Mouse (Mus musculus) olfactory bulb, adult 2 months (tissue): ENCODE measurements around the gene Gm10401. TPM values are rescaled to one million over a fixed set of nuclear protein-coding genes. Genes with fewer than 3 reads are reported as not detected.

Source experiments
- H3K27ac ChIP-seq: fragments of 200-500 bp; 2 replicates; pipeline ENCODE4 v1.5.1; 2012; ENCODE audit warnings: low read depth, low read length; ENCODE audit not compliant: insufficient read depth
- H3K4me1 ChIP-seq: fragments of 200-500 bp; 2 replicates; pipeline ENCODE4 v1.6.1; 2012; ENCODE audit warnings: low read length; ENCODE audit not compliant: control insufficient read depth, insufficient read depth
- H3K4me3 ChIP-seq: fragments of 200-500 bp; 2 replicates; pipeline ENCODE4 v1.5.1; 2012; ENCODE audit warnings: mild to moderate bottlenecking, low read depth, low read length, moderate library complexity; ENCODE audit not compliant: insufficient read depth
- CTCF ChIP-seq: fragments of 200-500 bp; IDR thresholded peaks from 2 replicates; pipeline ENCODE4 v1.5.1; 2012; ENCODE audit warnings: low read depth, mild to moderate bottlenecking, low read length, moderate library complexity; ENCODE audit not compliant: insufficient read depth
- POLR2A ChIP-seq: fragments of 200-500 bp; IDR thresholded peaks from 2 replicates; pipeline ENCODE4 v1.6.1; 2012; ENCODE audit warnings: mild to moderate bottlenecking, low read depth, low read length, moderate library complexity; ENCODE audit not compliant: insufficient read depth
- WGBS: fragments of 180-500 bp; shearing (Covaris S2); methylation state at CpG from one replicate; pipeline ENCODE4 v1.1.7; 2018; 5-methylcytosine and 5-hydroxymethylcytosine counted together
- polyA plus RNA-seq: library from polyadenylated mRNA; stranded (reverse); fragments of >200 nt; gene quantifications from 2 replicates; pipeline ENCODE4 v1.2.4, GENCODE M21; 2012; ENCODE audit warnings: low replicate concordance; ENCODE audit not compliant: missing spikeins, insufficient read depth, insufficient read length

The Gm10401 gene
- polyA plus RNA-seq, 1 experiment = not detected

- H3K4me1 ChIP-seq = peaks cover 10% of the 10 kb centered on the region
- 83% methylated on average over 6 of the region's 6 CpGs for WGBS
- H3K4me3 ChIP-seq = no peak overlapping the region
- no peak for TF ChIP-seq POLR2A
- no peak for TF ChIP-seq CTCF
- H3K27ac ChIP-seq = no peak overlapping the region
Observed at GRCm38 (mm10) chr5:115100473-115100872, 2.4 kb upstream of the Gm10401 start.

GRCm38 (mm10) chr5:115099991-115100390, 1.9 kb upstream of the Gm10401 start:
- WGBS = 83% methylated on average over 9 of the region's 9 CpGs
- Histone ChIP-seq H3K27ac (no peak overlapping the region), H3K4me1 (peaks cover 10% of the 10 kb centered on the region), H3K4me3 (no peak overlapping the region)
- no peak for TF ChIP-seq POLR2A
- TF ChIP-seq CTCF = no peak

GRCm38 (mm10) chr5:115099530-115099929, 1.4 kb upstream of the Gm10401 start:
- TF ChIP-seq POLR2A (no peak), CTCF (no peak)
- Histone ChIP-seq H3K27ac (no peak overlapping the region), H3K4me1 (peaks cover 10% of the 10 kb centered on the region), H3K4me3 (no peak overlapping the region)
- WGBS = 53% methylated on average over 5 of the region's 5 CpGs

GRCm38 (mm10) chr5:115091776-115092175, 6.3 kb downstream of the Gm10401 start:
- Histone ChIP-seq H3K27ac (no peak overlapping the region), H3K4me3 (no peak overlapping the region), H3K4me1 (peaks cover 4% of the 10 kb centered on the region)
- WGBS = 83% methylated on average over 6 of the region's 6 CpGs
- TF ChIP-seq POLR2A = no peak
- no peak for TF ChIP-seq CTCF

- no peak for TF ChIP-seq POLR2A
- TF ChIP-seq CTCF = no peak
- WGBS = 77% methylated on average over 3 of the region's 3 CpGs
- Histone ChIP-seq H3K4me1 (peaks cover 4% of the 10 kb centered on the region), H3K27ac (no peak overlapping the region), H3K4me3 (no peak overlapping the region)
Observed at GRCm38 (mm10) chr5:115091015-115091414, 7.1 kb downstream of the Gm10401 start.

GRCm38 (mm10) chr5:115089592-115090268, 8.4 kb downstream of the Gm10401 start:
- WGBS = 92% methylated on average over 5 of the region's 5 CpGs
- TF ChIP-seq CTCF (no peak), POLR2A (no peak)
- H3K4me1 ChIP-seq = peaks cover 4% of the 10 kb centered on the region
- H3K4me3 ChIP-seq = no peak overlapping the region
- H3K27ac ChIP-seq = no peak overlapping the region

- WGBS = 94% methylated on average over 2 of the region's 2 CpGs
- no peak for TF ChIP-seq POLR2A
- TF ChIP-seq CTCF = no peak
- H3K4me1 ChIP-seq = no peaks in the 10 kb centered on the region
- H3K4me3 ChIP-seq = no peak overlapping the region
- H3K27ac ChIP-seq = no peak overlapping the region
Observed at GRCm38 (mm10) chr5:115085675-115086074, 12.4 kb downstream of the Gm10401 start.

GRCm38 (mm10) chr5:115083492-115083891, 14.6 kb downstream of the Gm10401 start:
- Histone ChIP-seq H3K4me3 (no peak overlapping the region), H3K4me1 (no peaks in the 10 kb centered on the region), H3K27ac (no peak overlapping the region)
- 83% methylated on average over 6 of the region's 6 CpGs for WGBS
- TF ChIP-seq POLR2A = no peak
- no peak for TF ChIP-seq CTCF

- no peaks in the 10 kb centered on the region for H3K4me1 ChIP-seq
- H3K4me3 ChIP-seq = no peak overlapping the region
- no peak overlapping the region for H3K27ac ChIP-seq
- TF ChIP-seq CTCF = no peak
- no peak for TF ChIP-seq POLR2A
- 71% methylated on average over 5 of the region's 5 CpGs for WGBS
Observed at GRCm38 (mm10) chr5:115081636-115082035, 16.5 kb downstream of the Gm10401 start.
